Mouse (Mus musculus) urinary bladder, postnatal 36 days (tissue): ENCODE measurements at regions not wholly inside any gene's neighbourhood (a gene's known extent, or its start where the extent isn't known, plus 50 kb on each side); places are given as distances from the start of the nearest gene placed in this dataset.

Source experiments
- DNase-seq, 2 experiments: peaks; one replicate each; pipeline ENCODE4 v3.0.0; 2022; ENCODE audit warnings: low spot score in 2 of 2, mixed read lengths in 1 of 2

DNA sequence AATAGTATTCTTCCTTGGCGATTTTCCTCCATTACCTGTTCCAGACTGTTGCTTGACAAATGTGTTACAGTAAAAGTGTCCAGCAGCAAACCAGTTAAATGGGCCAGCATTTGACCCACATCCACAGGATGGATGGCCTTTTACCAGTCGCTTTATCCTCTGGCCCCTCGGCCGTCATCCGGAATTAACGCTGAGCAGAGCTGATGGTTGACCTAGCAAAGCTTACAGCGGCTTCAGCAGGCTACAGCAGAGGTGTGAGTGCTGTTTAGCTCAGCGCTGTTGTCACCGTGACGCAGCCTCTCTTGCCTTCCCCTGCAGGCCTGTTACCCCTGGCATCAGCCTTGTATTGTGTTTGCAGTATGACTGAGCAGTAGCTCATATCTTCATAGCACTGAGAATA is 159.8 kb upstream of the Eif4g2 start:
- no peak for DNase-seq

DNA sequence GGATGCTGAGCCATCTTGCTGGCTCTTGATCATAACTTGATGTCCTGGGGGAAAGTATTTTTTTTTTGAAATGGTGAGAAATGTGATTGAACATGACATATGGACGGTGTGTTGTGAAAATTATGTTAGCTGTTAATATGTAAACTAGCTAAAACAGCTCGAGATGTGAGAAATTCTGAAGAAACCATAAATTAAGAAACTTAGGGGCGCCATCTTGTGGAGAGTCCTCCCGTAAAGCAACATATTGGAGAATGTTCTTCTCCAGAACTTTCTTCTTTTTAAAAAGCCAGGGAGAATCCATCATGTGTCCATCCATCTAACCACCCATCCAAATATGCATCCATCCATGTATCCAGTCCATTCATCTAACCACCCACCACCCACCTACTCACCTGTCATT is 158.7 kb upstream of the Eif4g2 start:
- no peak for DNase-seq

GRCm38 (mm10) chr7:111240234-111240826 is 157.5 kb upstream of the Eif4g2 start:
- no peak for DNase-seq

- no peak for DNase-seq
Measured at GRCm38 (mm10) chr7:111237819-111238218, 155.0 kb upstream of the Eif4g2 start.

DNA sequence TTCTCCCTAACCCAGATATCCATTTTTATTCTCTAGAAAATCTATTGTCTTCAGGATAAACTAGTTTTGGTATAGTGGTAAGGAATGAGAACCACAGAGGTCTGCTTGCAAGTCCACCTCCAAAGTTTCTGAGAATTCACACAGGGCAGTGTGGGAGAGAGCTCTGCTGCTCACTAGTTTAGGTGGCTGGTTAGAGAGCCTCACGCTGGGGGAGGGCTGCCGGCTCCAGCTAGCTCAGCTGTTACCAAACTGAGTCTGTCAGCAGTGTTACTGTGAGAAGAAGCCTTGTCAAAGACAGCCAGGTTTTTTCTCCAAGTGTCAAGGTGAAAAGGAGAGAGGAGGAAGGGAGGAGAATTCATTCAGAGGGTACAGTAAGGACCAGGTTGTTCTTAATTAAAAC is 147.8 kb upstream of the Eif4g2 start:
- DNase-seq: no peak

DNA sequence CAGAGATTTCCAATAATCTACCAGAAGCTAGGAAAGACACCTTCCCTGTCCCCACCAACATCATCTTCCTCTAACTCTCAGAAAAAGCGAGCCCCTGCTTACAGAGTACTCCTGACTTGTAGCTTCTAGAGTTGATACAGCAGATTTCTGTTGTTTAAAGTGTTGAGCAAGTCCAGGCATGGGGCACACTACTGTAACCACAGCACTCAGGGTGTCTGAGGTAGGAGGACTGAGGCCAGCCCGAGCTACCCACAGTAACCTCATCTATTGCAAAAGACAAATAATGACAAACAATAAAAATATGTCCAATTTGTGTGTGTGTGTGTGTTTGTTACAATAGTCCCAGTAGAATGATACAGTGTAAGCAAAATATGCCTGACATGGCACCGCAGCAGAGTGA is 144.3 kb upstream of the Eif4g2 start:
- DNase-seq: no peak

DNA sequence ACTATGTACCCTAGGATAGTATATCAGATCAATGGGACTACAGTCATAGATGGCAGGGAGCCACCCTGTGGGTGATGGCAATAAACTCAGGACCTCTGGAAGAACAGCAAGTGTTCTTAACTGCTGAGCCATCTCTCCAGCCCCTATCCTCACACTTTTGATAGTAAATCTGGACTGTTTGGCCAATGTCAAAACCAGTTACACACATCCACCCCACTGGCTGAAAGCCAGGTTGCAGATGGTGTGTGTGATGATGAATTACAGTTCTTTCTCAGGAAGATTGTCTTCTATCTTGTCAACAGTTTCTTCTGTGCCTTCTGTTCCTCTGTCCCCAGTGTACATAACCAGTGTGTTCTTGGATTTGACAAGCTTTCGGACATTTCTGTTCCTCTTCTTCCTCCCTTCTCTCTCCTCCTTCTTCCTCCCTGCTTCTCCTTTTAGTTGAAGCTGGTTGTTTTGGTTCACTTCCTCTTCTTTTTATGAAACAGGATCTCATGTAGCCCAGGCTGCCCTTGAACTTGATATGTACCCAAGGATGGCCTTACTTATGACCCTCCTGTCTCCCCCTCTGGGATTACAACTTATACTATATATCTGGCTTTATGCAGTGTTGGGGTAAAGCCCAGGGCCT is 143.3 kb upstream of the Eif4g2 start:
- no peak for DNase-seq

DNA sequence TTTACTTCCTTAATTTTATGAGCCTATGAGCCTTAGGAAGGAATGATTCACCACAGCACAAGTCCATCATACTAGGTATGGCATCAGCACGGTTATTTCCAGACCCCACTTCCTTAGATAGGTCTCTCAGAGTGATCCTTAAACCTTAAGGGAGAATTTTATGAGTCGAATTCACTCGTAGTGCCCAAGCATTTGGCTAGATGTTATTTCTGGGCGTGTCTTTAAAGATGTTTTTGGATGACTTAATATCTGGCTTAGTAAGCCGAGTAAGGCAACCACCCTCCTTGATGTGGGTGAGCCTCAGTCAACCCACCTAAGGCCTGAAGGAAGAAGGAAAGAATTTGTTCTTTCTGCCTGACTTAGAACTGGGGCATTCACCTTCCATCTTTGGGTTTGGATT is 132.8 kb upstream of the Eif4g2 start:
- no peak for DNase-seq

DNA sequence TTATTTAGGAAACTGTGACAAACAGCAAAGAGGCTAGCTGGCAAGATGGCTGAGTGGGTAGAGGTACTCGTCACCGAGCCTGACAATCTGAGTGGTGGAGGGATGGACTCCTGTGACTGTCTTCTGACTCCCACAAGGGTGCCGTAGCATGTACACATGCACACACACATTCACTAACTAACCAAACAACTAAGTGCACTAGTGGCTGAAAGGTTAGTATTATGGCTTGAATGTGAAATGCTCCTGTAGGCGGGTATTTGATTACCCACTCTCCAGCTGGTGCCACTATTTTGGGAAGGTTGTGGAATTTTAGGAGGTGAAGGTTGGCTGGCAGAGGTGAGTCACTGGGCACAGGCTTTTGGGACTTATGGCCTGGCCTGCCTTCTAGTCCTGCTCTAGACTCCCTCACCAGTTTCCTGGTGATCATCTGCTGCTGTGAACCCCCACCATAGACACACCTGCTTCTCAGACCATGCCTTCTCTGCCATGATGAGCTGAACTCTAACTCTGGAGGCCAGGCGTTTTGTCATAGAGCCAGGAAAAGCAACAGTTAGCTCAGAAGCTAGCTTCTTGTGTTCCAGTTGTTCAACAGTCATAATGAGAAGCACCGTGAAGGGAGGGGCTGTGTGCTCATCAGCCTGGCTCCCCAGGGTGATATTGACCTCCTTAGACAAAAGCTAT is 131.5 kb upstream of the Eif4g2 start:
- no peak for DNase-seq

DNA sequence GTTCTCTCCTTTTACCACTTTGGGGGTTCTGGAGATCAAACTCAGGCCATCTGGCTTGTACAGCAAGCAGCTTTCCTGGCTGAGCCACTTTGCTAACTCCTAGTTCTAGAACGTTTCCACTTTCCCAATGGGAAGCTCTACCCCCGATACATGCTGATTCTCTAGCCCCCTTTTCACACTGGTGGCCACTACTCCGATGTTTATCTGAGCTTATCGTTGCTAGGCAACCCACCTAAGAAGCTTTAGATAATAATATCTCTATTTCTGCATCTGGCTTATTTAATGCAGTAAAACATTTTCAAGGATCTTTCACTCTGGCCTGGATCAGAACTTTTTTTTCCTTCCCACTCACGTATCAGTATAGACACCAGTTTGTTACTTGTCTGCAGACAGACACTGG is 129.4 kb upstream of the Eif4g2 start:
- DNase-seq: no peak

GRCm38 (mm10) chr7:111211641-111212040 is 128.8 kb upstream of the Eif4g2 start:
- no peak for DNase-seq

DNA sequence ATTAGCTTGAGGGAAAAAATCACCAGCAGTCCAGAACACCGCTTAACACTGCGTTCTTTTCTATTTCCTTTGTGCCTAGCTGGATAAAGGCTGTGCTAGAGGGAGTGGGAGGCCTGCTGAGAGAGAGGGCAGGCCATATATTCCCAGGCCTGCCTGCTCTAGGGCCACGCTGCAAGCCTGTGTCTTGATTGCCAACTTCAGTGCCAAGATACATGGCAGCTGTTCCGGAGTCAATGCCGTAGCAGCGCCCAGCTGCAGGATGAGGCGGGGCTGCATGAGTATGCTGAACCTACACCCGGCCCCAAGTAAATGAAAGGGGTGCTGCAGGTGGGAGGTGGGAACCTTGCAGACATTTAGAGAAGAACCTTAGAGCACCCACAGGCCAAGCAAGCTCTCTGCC is 127.5 kb upstream of the Eif4g2 start:
- no peak for DNase-seq

DNA sequence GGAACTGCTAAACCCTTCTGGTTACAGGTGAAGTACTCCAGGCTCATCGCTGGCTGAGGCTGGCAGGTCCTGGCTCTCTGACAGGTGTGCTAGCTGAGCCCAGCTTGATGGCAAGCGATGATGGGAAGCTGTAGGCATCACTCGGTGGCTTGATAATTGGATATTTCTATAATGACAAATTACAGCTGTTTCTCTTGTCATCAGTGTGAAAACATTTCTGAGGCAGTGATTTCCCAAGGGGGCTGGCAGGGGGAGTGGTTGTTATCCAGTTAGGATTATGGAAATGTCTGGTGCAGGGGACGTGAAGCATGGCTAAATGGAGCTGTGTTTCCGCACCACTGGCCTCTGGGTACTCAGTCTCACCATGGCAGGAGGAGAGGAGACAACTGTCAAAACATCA is 123.0 kb upstream of the Eif4g2 start:
- no peak for DNase-seq

DNA sequence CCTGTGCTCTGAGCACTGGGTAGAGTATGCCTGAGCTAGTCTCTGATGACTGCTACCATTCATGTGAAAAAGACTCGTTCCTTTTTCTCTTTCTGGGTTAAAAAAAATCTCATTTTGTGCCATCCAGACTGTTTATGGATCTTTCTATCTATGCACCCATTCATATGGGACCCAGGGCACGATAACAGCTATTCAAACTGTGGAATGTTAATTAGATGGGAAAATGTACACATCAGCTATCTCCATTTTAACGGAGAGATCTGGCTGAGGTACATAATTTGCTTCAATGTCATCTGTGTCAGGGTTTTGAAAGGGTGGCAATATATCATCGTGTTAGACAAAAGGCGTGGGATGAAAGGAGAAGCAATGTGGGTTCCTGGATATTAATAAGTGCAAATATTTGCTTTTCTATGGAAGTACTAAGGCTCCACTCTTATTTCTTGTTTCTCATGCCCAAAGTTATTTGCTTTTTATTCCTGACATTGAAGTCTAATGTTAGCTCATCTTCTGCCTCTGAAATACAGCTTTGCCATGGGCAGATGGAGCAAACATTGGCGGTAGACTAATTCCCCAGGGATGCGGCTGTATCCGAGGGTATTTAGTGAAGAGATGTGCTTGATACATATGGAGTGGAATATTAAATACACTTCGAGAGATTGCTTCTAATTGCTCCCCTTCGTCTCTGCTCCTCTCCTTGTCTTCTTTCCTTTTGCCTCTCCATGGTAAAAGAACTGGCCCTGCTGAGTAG is 116.0 kb upstream of the Eif4g2 start:
- DNase-seq: no peak

DNA sequence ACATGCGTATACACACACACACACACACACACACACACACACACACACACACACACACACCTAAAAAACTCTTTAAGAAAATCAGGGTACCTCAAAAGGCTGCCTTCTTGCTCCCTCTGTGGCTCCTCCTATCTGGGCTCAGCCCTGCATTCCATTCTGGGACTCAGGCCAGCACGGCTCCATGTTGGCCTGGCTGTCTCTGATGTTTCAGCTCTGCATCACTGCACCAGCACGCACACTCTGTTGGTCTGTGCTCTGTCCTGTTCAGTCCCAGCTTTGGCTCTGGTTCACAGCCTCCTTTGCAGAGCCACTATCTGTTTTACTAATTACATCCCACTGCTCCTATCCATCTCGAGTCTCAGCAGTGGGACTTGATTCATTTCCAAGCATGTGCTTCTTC is 108.8 kb upstream of the Eif4g2 start:
- peak in 1 of 2 experiments; percentile 33 for DNase-seq

DNA sequence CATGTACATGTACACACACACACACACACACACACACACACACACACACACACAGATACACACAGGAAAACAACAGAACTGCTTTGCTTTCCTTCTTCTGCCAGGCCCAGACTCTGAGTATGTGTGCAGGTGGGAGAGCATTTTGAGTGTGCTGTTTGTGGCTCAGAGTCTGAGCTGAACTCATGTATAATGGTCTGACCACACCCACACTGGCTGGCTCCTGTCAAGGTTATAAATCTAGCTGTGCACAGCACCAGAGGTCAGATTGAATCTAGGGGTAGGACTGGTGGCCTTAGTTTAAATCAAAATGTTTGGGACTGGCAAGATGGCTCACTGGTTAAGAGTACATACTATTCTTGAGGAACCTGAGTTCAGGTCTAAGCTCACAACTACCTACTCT is 108.4 kb upstream of the Eif4g2 start:
- DNase-seq: no peak

DNA sequence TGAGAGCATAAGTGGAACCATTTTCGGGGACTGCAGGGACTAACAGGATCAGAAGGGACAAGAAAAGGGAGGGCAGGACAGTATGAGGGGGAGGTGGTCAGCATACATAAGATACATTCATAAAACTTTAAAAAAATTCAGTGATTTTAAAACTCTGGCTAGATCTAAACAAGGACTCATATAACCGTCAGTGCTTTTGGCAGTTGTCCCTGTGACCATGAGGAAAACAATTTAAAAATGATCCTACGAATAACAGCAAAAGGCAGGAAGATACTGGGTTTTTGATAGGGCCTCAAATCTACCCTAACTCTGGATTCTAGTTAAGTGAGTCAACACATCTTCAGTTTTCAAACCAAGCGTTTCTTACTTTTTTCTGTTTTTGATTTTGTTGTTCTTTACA is 106.9 kb upstream of the Eif4g2 start:
- DNase-seq: no peak

DNA sequence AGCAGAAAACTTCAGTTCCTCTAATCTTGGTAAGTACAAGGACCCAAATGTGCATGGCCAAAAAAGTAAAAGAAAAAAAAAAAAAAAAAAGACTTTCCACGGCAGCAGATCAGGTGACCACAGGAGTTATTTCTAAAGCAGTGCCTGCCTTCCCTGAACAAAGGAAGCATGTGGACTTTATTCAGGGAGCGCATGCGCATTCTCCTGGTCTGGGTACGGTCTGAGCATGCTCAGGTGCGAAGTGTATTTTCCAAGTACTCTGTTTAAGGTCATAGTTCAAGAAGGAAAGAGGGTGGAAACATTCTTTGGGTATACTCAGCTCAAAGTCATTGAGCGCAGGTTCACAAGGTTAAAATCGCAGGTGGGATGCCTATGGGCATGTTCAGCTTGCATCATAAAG is 103.1 kb upstream of the Eif4g2 start:
- no peak for DNase-seq

DNA sequence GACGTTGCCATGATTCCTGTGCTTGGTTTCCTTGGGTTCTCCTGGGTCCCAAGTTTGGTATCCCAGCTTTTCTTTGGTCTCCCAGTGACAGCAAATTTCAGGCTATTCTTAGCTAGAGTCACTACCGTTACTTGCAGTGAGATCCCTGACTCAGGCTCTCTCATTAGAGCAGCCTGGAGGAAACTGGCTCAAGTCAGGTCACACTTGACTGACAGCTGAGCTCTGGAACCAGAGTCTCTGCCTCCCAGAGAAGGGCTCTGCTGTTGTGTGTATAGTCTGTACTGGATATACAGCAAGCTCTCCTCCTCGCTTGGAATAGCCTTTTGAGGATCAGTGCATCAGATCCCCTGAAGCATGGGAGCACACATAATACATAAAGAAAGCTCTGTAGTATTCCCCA is 100.7 kb upstream of the Eif4g2 start:
- no peak for DNase-seq

DNA sequence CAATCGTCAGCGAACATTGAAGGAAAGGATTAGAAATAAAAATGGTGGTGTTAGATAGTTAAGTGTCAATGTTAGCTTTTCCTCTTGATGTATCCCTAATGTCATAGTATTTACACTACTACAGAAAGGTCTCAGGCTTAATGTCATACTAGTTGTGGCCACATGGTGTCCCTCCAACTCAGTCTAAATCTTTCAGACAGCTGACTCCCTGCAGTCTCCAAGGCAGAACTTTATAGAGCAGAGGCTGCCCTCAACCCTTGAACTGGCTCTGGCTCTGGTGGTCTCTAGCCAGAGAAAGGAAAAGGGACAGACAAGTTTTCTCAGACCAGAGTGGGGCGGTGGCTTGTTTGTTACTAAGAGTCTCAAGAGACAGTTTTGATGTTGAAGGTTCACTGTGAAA is 99.5 kb upstream of the Eif4g2 start:
- DNase-seq: peak; percentile 51 to 61

DNA sequence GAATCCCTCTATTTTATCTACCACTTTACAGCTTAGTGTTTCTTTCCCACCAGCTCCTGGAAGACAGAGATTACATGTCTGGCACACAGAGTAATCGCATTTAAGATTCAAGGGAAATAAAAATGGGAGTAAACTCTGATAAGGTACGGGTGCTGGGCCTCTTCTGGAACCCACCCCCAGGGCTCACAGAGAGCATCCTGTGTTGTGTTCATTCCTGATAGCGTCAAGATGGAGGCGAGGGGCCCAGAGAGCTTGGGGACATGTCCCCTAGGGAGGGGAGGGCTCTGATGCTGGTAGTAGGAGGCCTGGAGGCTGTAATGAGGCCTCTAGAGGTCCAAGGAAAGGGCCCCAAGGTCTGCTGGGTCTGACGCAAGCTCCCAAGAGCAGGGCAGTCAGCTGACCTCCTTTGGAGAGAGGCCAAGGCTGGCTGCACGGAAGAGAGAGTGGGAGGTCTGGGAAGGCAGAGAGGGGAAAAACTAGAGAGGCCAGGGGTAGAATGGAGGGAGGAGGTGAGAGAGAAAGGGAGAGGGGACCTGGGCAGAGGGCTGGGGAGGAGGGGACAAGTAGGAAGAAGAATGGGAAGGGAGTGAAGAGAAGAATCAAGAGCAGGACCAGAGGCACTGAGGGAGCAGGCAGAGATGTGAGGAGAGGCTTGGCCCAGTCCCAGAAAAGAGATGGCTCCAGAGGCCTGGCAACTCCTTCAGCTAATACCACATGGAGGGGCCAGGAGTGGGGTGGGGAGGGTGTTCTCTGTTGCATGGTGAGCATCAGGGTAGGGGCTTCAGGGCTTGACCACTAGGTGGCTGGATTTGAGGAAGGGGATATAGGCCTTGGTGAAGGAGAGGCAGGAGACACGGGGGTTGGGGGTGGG is 96.8 kb upstream of the Eif4g2 start:
- DNase-seq: peak in 1 of 2 experiments; percentile 73
